Mouse (Mus musculus): ENCODE data around the gene Man1c1.

Gene Man1c1

GRCm38 (mm10) chr4:134724974-134725373 is 20.9 kb upstream of the Man1c1 start:
- DNase-seq (ENCODE audit: low spot score in 2 of 2), result no peak

- DNase-seq (ENCODE audit: low spot score in 2 of 2), result no peak
These were observed 19.2 kb upstream of the Man1c1 start for GRCm38 (mm10) chr4:134723251-134723650.

GRCm38 (mm10) chr4:134721076-134721475 is 17.0 kb upstream of the Man1c1 start:
- DNase-seq (ENCODE audit: low spot score in 2 of 2), result no peak

- DNase-seq (ENCODE audit: low spot score in 2 of 2), result no peak
These were observed 16.3 kb upstream of the Man1c1 start for GRCm38 (mm10) chr4:134720371-134720770.

- no peak for DNase-seq (ENCODE audit: low spot score in 2 of 2)
These were observed 15.4 kb upstream of the Man1c1 start for GRCm38 (mm10) chr4:134719489-134719888.

- DNase-seq (ENCODE audit: low spot score in 2 of 2), result peak; percentile 78 to 85
These were observed 9.8 kb upstream of the Man1c1 start for GRCm38 (mm10) chr4:134713937-134714336.

GRCm38 (mm10) chr4:134705311-134705710 is 1.2 kb upstream of the Man1c1 start:
- DNase-seq (ENCODE audit: low spot score in 2 of 2), result no peak

GRCm38 (mm10) chr4:134704590-134704989 is 500 bp upstream of the Man1c1 start:
- no peak for DNase-seq (ENCODE audit: low spot score in 2 of 2)

- DNase-seq (ENCODE audit: low spot score in 2 of 2), result peak; percentile 39 to 55
These were observed 882 bp downstream of the Man1c1 start for GRCm38 (mm10) chr4:134702981-134703834.

- DNase-seq (ENCODE audit: low spot score in 2 of 2), result peak; percentile 65 to 71
These were observed 2.2 kb downstream of the Man1c1 start for GRCm38 (mm10) chr4:134701934-134702333.

- DNase-seq (ENCODE audit: low spot score in 2 of 2), result no peak
These were observed 3.2 kb downstream of the Man1c1 start for GRCm38 (mm10) chr4:134700911-134701310.

- DNase-seq (ENCODE audit: low spot score in 2 of 2), result no peak
These were observed 10.7 kb downstream of the Man1c1 start for GRCm38 (mm10) chr4:134693202-134693940.

GRCm38 (mm10) chr4:134692388-134692787 is 11.7 kb downstream of the Man1c1 start:
- DNase-seq (ENCODE audit: low spot score in 2 of 2), result no peak

- DNase-seq (ENCODE audit: low spot score in 2 of 2), result no peak
These were observed 17.9 kb downstream of the Man1c1 start for GRCm38 (mm10) chr4:134686022-134686661.

- no peak for DNase-seq (ENCODE audit: low spot score in 2 of 2)
These were observed 19.3 kb downstream of the Man1c1 start for GRCm38 (mm10) chr4:134684637-134685338.

- DNase-seq (ENCODE audit: low spot score in 2 of 2), result peak; percentile 44 to 47
These were observed 20.2 kb downstream of the Man1c1 start for GRCm38 (mm10) chr4:134683892-134684291.

- no peak for DNase-seq (ENCODE audit: low spot score in 2 of 2)
These were observed 21.1 kb downstream of the Man1c1 start for GRCm38 (mm10) chr4:134683008-134683407.

GRCm38 (mm10) chr4:134682423-134682822 is 21.7 kb downstream of the Man1c1 start:
- DNase-seq (ENCODE audit: low spot score in 2 of 2), result no peak

- no peak for DNase-seq (ENCODE audit: low spot score in 2 of 2)
These were observed 22.3 kb downstream of the Man1c1 start for GRCm38 (mm10) chr4:134681819-134682218.

- no peak for DNase-seq (ENCODE audit: low spot score in 2 of 2)
These were observed 26.3 kb downstream of the Man1c1 start for GRCm38 (mm10) chr4:134677556-134678508.

- no peak for DNase-seq (ENCODE audit: low spot score in 2 of 2)
These were observed 28.3 kb downstream of the Man1c1 start for GRCm38 (mm10) chr4:134675800-134676199.
